Mouse (Mus musculus): ENCODE results near the gene Copz1. TPM values are rescaled to one million over a fixed set of nuclear protein-coding genes. Genes with fewer than 3 reads are reported as not detected.

The Copz1 gene
- total and polyA plus RNA-seq, 3 experiments = 80.0 to 271 (median 148) TPM

DNA sequence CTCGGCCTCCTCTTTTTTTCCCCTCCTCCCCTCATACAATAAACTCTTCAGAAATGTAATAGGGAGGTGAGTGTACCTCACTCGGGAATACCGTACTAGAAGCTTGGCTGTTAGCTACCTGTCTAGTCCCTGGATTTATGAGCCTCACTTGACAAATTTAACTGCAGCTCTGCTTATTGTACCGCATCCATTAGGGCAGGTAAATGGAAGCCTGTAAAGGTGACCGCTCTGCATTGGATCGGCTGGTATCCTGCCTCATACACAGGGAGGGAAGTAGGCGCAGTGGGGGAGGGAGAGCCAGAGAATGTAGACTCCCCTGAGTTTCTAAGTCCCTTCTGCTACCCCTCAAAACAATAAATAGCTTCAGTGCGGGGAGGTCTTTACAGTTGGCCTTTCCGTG lies 18.3 kb downstream of the Copz1 start:
- Histone ChIP-seq H3K4me3 (replicated peaks in 1 of 3; ENCODE audit: low read depth in 2 of 3, low read length in 2 of 3, poor library complexity in 1 of 3) (no peak overlapping the region), H3K79me2 (replicated peaks; ENCODE audit: control insufficient read depth, extremely low read depth, insufficient read depth, poor library complexity, severe bottlenecking) (peaks cover 11% of the 10 kb centered on the region), H3K9ac (ENCODE audit: insufficient read depth, low read depth) (no peak overlapping the region), H3K27me3 (replicated peaks) (no peaks in the 10 kb centered on the region), H3K4me2 (ENCODE audit: insufficient read depth, low read depth, poor library complexity, severe bottlenecking) (no peak overlapping the region), H3K9me3 (replicated peaks; ENCODE audit: low read length) (no peaks in the 10 kb centered on the region), H3K4me1 (ENCODE audit: control insufficient read depth in 1 of 2, insufficient read depth in 2 of 2) (peaks cover 0 to 3% of the 10 kb centered on the region in 2 experiments; a peak in 1 of 4 replicates), H3K36me3 (replicated peaks in 1 of 2; ENCODE audit: control insufficient read depth in 1 of 2, insufficient read depth in 1 of 2, low read length in 1 of 2) (peaks cover 43 to 89% of the 10 kb centered on the region in 2 experiments), H3K27ac (ENCODE audit: insufficient read depth, low read depth) (no peak overlapping the region)
- TF ChIP-seq ZNF384 (IDR thresholded peaks at IDR 0.05; ENCODE audit: low read depth, low read length) (no peak), SIN3A (IDR thresholded peaks at IDR 0.05; ENCODE audit: low read length) (no peak), MEF2A (IDR thresholded peaks at IDR 0.05; ENCODE audit: borderline replicate concordance, low read depth, low read length) (no peak), MAFK (IDR thresholded peaks at IDR 0.05; ENCODE audit: insufficient replicate concordance, low read length) (no peak), PAX5 (IDR thresholded peaks at IDR 0.05; ENCODE audit: low read length) (no peak), POLR2A (IDR thresholded peaks at IDR 0.05; ENCODE audit: low read depth, low read length) (no peak), ETS1 (conservative IDR thresholded peaks at IDR 0.05; ENCODE audit: low read depth, low read length) (no peak), JUND (conservative IDR thresholded peaks at IDR 0.05; ENCODE audit: low read depth, low read length) (no peak), ELF1 (IDR thresholded peaks at IDR 0.05; ENCODE audit: low read depth, low read length) (no peak), CTCF (conservative IDR thresholded peaks at IDR 0.05 in 1 of 2, IDR thresholded peaks at IDR 0.05 in 1 of 2; ENCODE audit: low read depth in 2 of 2, low read length in 2 of 2) (no peak), HCFC1 (IDR thresholded peaks at IDR 0.05; ENCODE audit: low read depth, low read length) (no peak), UBTF (IDR thresholded peaks at IDR 0.05; ENCODE audit: low read depth, low read length) (no peak), CHD2 (IDR thresholded peaks at IDR 0.05; ENCODE audit: low read length) (no peak), RAD21 (IDR thresholded peaks at IDR 0.05; ENCODE audit: low read depth, low read length) (no peak), MAX (IDR thresholded peaks at IDR 0.05; ENCODE audit: low read length) (no peak), MAZ (IDR thresholded peaks at IDR 0.05; ENCODE audit: low read depth, low read length) (no peak), EP300 (IDR thresholded peaks at IDR 0.05; ENCODE audit: low read length) (no peak)
- dilution Hi-C loops (cut with MboI; ENCODE audit: extremely low pct_ligation_motif_present, extremely low pct_unique_long_range_greater_than_20kb, low sequenced_read_pairs) = no loop called here
- no peak for DNase-seq (ENCODE audit: extremely low read depth)
- in situ Hi-C loops (cut with MboI; ENCODE audit: low pct_ligation_motif_present, low pct_unique_long_range_greater_than_20kb, low sequenced_read_pairs) = no loop called here

DNA sequence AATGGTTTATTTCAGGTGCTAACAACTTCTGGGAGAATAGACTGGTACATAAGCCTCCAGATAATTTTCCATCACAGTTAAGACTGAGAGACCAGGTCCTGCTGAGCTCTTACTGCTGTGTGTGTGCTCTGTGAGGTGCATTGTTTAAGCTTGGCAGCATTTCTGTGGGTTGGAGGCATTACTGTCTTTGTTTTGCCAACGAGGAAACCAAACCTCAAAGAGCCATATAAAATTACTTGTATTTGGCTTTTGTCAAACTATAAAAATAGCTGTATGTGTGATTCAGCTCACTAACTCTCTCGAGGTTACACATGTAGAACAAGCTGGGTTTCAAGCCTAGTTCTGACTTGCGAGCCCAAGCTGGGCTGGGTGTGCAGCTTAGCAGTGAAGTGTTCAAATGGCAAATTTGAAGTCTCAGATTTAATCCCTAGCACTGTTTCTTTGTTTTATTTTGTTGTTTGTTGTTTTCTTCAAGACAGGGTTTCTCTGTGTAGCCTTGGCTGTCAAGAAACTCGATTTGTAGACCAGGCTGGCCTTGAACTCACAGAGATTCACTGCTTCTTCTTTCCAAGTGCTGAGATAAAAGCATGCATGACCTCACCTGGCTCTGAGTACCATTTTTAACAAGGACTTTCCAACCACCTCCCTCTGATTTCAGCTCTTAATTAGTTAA lies 20.3 kb downstream of the Copz1 start:
- Histone ChIP-seq H3K4me2 (ENCODE audit: insufficient read depth, low read depth, poor library complexity, severe bottlenecking) (no peak overlapping the region), H3K27ac (ENCODE audit: insufficient read depth, low read depth) (no peak overlapping the region), H3K4me1 (ENCODE audit: control insufficient read depth in 1 of 2, insufficient read depth in 2 of 2) (peaks cover 2 to 14% of the 10 kb centered on the region in 2 experiments), H3K9ac (ENCODE audit: insufficient read depth, low read depth) (no peak overlapping the region), H3K36me3 (replicated peaks in 1 of 2; ENCODE audit: control insufficient read depth in 1 of 2, insufficient read depth in 1 of 2, low read length in 1 of 2) (peaks cover 52 to 92% of the 10 kb centered on the region in 2 experiments), H3K79me2 (replicated peaks; ENCODE audit: control insufficient read depth, extremely low read depth, insufficient read depth, poor library complexity, severe bottlenecking) (peaks cover 7% of the 10 kb centered on the region), H3K4me3 (replicated peaks in 1 of 3; ENCODE audit: low read depth in 2 of 3, low read length in 2 of 3, poor library complexity in 1 of 3) (no peak overlapping the region), H3K9me3 (replicated peaks; ENCODE audit: low read length) (no peaks in the 10 kb centered on the region), H3K27me3 (replicated peaks) (no peaks in the 10 kb centered on the region)
- dilution Hi-C loops (cut with MboI; ENCODE audit: extremely low pct_ligation_motif_present, extremely low pct_unique_long_range_greater_than_20kb, low sequenced_read_pairs) = no loop called here
- TF ChIP-seq PAX5 (IDR thresholded peaks at IDR 0.05; ENCODE audit: low read length) (no peak), NELFE (IDR thresholded peaks at IDR 0.05; ENCODE audit: low read depth, low read length) (no peak), ETS1 (conservative IDR thresholded peaks at IDR 0.05; ENCODE audit: low read depth, low read length) (no peak), CHD2 (IDR thresholded peaks at IDR 0.05; ENCODE audit: low read length) (no peak)
- in situ Hi-C loops (cut with MboI; ENCODE audit: low pct_ligation_motif_present, low pct_unique_long_range_greater_than_20kb, low sequenced_read_pairs) = no loop called here
- no peak for DNase-seq (ENCODE audit: extremely low read depth)
